Mouse (Mus musculus) kidney, embryonic 14.5 days (tissue): ENCODE measurements around the gene Acer3. TPM values are rescaled to one million over a fixed set of nuclear protein-coding genes. Genes with fewer than 3 reads are reported as not detected.

Experiments used
- ATAC-seq: fragments of 200-750 bp; cut with Nextera tagmentation; 2 replicates; pipeline ENCODE4 v1.8.0; 2017; ENCODE audit warnings: moderate number of reproducible peaks, mild to moderate bottlenecking, moderate TSS enrichment, moderate library complexity; ENCODE audit not compliant: low FRiP score, low TSS enrichment
- H3K27ac ChIP-seq: fragments of 300-500 bp; sonication (generic); 2 replicates; pipeline ENCODE4 v1.5.1; 2014; ENCODE audit warnings: low read depth, mild to moderate bottlenecking, low read length, moderate library complexity, mixed read lengths
- H3K27me3 ChIP-seq: fragments of 300-500 bp; sonication (generic); 2 replicates; pipeline ENCODE4 v1.6.1; 2014; ENCODE audit warnings: mild to moderate bottlenecking, low read length; ENCODE audit not compliant: control insufficient read depth, insufficient read depth
- H3K36me3 ChIP-seq: fragments of 300-500 bp; sonication (generic); 2 replicates; pipeline ENCODE4 v1.6.1; 2014; ENCODE audit warnings: low read length, mixed read lengths; ENCODE audit not compliant: control insufficient read depth, insufficient read depth
- H3K4me1 ChIP-seq: fragments of 300-500 bp; sonication (generic); 2 replicates; pipeline ENCODE4 v1.6.1; 2014; ENCODE audit warnings: low read length, mixed read lengths; ENCODE audit not compliant: control insufficient read depth, insufficient read depth
- H3K4me2 ChIP-seq: fragments of 300-500 bp; sonication (generic); replicated peaks from 2 replicates; pipeline ENCODE4 v1.6.1; 2014; ENCODE audit warnings: low read depth, mild to moderate bottlenecking, low read length
- H3K4me3 ChIP-seq: fragments of 300-500 bp; sonication (generic); 2 replicates; pipeline ENCODE4 v1.5.1; 2014; ENCODE audit warnings: mild to moderate bottlenecking, low read length
- H3K9ac ChIP-seq: fragments of 300-500 bp; sonication (generic); 2 replicates; pipeline ENCODE4 v1.6.1; 2014; ENCODE audit warnings: low read depth, mild to moderate bottlenecking, low read length, moderate library complexity
- H3K9me3 ChIP-seq: fragments of 300-500 bp; sonication (generic); 2 replicates; pipeline ENCODE4 v1.6.1; 2016; ENCODE audit warnings: low read length; ENCODE audit not compliant: control insufficient read depth
- WGBS: fragments of 180-500 bp; shearing (Covaris S2); extraction: QIAGEN DNeasy Blood & Tissue Kit; methylation state at CpG from one replicate; pipeline ENCODE4 v1.1.7; 2014; 5-methylcytosine and 5-hydroxymethylcytosine counted together
- polyA plus RNA-seq: library from polyadenylated mRNA; unstranded; fragments of >200 nt; fragmentation: Nextera tagmentation; extraction: Ambion mirVana; gene quantifications from 2 replicates; pipeline ENCODE4 v1.2.1, GENCODE M21; 2014

The Acer3 gene
- polyA plus RNA-seq, 1 experiment from 2014 or later = 25.6 TPM

DNA sequence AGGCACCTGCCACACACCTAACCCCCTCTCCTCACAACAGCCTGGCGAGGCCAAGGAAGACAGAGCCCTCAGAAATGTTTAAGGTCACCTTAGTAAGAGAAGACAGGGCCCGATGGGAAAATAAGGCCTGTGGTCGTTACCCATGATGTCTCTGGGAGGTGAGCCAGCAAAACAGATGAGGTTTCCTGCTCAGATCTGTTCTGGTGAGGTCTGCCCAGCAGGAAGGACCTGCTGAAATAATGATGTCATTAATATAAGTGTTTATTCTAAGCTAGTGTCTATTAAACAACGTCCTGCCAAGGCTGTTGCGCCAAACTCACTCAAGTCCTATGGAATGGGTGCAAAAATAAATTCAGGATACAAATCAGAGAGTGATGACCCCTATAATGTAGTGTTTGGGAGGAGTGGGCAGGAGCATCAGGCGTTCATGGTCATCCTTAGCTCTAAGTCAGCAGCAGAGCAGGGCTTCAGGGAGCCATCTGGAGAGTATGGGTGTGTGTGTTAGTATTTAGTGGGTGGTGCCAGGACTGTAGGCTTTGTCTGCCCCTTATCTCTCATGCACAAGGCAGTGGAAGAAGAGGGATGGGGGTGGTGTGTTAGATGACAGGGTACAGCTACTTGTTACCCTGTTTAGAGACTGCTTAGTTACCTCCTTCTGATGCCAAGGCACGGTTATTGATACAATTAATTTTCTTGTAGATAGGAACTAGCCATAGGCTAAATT lies 8.8 kb upstream of the Acer3 start:
- no peak overlapping the region for H3K27ac ChIP-seq
- H3K4me3 ChIP-seq = no peak overlapping the region
- H3K4me1 ChIP-seq = peaks cover 4% of the 10 kb centered on the region; the same call in 1 of the 2 replicates
- H3K27me3 ChIP-seq = no peaks in the 10 kb centered on the region
- H3K9me3 ChIP-seq = no peaks in the 10 kb centered on the region
- H3K4me2 ChIP-seq = no peak overlapping the region
- H3K9ac ChIP-seq = no peak overlapping the region
- no peaks in the 10 kb centered on the region for H3K36me3 ChIP-seq
- no peak for ATAC-seq
- 82% methylated on average over 7 of the region's 7 CpGs for WGBS

DNA sequence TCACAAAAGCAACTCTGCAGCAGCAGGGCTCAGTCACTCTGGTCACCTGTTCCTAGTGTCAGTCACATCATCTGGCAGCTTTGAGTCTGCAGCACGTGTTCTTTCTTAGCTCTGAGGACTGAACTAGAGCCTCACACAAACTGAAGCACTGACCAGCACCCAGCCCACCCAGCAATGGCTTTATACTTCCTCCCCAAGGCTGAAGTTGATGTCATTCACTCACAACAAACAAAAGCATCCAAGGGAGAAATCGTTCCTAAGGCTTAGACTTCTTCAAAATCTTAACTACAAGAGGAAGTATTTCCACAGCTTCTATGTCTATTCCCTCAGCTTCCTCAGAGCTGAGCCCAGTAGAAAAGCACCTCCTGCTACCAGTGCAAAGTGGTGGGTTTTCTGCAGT lies 7.3 kb upstream of the Acer3 start:
- no peak overlapping the region for H3K9ac ChIP-seq
- no peaks in the 10 kb centered on the region for H3K9me3 ChIP-seq
- H3K27me3 ChIP-seq = no peaks in the 10 kb centered on the region
- H3K36me3 ChIP-seq = no peaks in the 10 kb centered on the region
- no peak overlapping the region for H3K27ac ChIP-seq
- H3K4me3 ChIP-seq = no peak overlapping the region
- no peak for ATAC-seq
- H3K4me2 ChIP-seq = no peak overlapping the region
- 71% methylated on average over 2 of the region's 2 CpGs for WGBS
- peaks cover 7% of the 10 kb centered on the region; the same call in 1 of the 2 replicates for H3K4me1 ChIP-seq

DNA sequence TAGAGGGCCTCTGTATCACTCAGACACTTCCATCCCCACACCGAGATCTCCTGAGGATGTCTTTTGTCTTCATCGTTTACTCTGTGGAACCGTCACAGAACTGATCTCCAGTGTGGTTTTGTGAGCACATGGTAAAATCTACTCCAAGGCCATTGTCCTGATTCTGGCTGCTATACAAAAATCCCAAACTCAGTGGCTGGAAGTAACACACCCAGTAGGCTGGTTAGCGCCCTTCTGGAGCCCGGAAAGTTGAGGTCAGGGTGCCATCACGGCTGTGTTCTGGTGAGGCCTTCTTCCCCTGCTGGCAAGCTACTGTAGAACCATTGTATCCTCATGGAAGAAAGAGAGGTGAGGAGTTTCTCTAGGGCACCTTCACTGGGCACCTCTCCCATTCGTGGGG lies 5.0 kb upstream of the Acer3 start:
- Histone ChIP-seq H3K9ac (no peak overlapping the region), H3K36me3 (no peaks in the 10 kb centered on the region), H3K9me3 (no peaks in the 10 kb centered on the region), H3K4me3 (no peak overlapping the region), H3K27me3 (no peaks in the 10 kb centered on the region), H3K27ac (no peak overlapping the region), H3K4me2 (no peak overlapping the region), H3K4me1 (0 out of 2 replicates have a peak, but pooled peaks cover 3% of the 10 kb centered on the region)
- 95% methylated on average over 7 of the region's 7 CpGs for WGBS
- no peak for ATAC-seq

DNA sequence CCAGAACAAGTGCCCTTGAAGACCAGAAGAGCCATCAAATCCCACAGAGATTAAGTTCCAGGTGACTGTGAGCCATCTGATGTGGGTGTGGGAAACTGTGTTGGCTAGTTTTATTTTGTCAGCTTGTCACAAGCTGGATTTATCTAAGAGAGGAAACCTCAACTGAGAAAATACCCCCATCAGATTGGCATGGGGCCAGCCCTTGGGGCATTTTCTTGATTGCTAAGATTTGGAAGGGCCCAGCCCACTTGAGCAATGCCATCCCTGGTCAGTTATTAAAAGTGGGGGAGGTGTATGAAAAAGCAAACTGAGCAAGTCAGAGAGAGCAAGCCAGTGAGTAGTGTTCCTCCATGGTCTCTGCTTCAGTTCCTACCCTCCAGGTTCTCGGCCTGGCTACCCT lies 3.2 kb upstream of the Acer3 start:
- 47% methylated on average over 1 of the region's 1 CpGs for WGBS
- H3K36me3 ChIP-seq = no peaks in the 10 kb centered on the region
- no peak for ATAC-seq

DNA sequence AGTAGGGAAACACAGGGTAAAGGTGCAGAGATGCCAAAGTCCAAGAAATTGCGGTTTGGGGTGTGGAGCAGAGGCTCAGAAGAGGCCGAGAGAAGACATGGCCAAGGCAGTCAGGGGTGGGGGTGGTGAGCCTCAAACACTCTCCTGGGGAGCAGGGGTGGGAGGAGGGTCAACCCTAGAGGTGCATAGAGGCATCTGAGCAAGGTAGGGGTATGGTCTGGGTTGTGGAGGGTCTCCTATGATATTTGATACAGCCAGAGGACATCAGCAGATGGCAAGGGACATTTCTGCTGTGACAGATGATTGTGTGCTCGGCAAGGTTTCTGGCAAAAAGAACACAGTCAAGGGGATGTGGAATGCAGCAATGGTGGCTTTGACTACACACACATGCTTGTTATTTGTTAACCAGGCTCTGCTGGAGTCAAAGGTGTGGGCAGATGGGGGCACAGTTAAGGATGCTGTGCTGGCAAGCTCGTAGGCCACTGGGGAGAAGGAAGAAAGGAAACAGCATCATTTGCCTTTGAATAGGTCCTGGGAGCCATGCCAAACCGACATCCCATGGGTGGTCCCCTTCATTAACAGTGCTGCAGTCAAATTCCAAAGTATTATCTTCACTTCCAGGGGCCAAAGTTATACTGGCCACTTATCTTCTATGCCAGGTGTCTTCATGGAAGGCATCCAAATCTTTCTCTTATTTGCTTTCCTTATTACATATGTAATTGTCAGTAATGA lies 2.4 kb upstream of the Acer3 start:
- Histone ChIP-seq H3K27ac (no peak overlapping the region), H3K4me2 (no peak overlapping the region), H3K9ac (no peak overlapping the region), H3K4me1 (0 out of 2 replicates have a peak, but pooled peaks cover 3% of the 10 kb centered on the region), H3K27me3 (no peaks in the 10 kb centered on the region), H3K9me3 (no peaks in the 10 kb centered on the region), H3K4me3 (no peak overlapping the region), H3K36me3 (no peaks in the 10 kb centered on the region)
- WGBS = 36% methylated on average over 5 of the region's 5 CpGs
- ATAC-seq = no peak

More for the DNA sequence above, 3.2 kb upstream of the Acer3 start:
- Histone ChIP-seq H3K4me2 (no peak overlapping the region), H3K4me1 (0 out of 2 replicates have a peak, but pooled peaks cover 3% of the 10 kb centered on the region), H3K9ac (no peak overlapping the region), H3K27me3 (no peaks in the 10 kb centered on the region), H3K27ac (no peak overlapping the region), H3K4me3 (no peak overlapping the region), H3K9me3 (no peaks in the 10 kb centered on the region)

DNA sequence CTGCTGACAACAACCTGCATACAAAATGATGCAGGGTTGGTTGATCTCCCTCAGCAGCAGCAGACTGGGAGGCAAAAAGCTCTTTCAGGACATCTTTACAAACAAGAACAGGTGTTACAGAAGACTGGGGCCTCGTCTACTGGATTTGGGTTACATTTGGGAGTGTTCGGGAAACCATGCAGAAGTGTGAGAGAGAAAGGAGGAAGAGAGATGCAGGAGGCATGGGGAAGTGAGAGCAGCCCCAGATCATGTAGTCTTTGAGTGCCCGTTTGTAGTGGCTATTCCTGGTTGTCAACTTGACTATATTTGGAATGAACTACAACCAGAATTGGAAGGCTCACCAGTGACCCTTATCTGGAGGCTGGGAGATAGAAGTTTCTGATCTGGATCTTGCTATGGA lies 1.4 kb upstream of the Acer3 start:
- Histone ChIP-seq H3K27ac (no peak overlapping the region), H3K9me3 (no peaks in the 10 kb centered on the region), H3K36me3 (no peaks in the 10 kb centered on the region), H3K4me1 (0 out of 2 replicates have a peak, but pooled peaks cover 3% of the 10 kb centered on the region), H3K4me2 (no peak overlapping the region), H3K4me3 (no peak overlapping the region), H3K27me3 (no peaks in the 10 kb centered on the region), H3K9ac (no peak overlapping the region)
- no peak for ATAC-seq
- WGBS = 71% methylated on average over 3 of the region's 3 CpGs

DNA sequence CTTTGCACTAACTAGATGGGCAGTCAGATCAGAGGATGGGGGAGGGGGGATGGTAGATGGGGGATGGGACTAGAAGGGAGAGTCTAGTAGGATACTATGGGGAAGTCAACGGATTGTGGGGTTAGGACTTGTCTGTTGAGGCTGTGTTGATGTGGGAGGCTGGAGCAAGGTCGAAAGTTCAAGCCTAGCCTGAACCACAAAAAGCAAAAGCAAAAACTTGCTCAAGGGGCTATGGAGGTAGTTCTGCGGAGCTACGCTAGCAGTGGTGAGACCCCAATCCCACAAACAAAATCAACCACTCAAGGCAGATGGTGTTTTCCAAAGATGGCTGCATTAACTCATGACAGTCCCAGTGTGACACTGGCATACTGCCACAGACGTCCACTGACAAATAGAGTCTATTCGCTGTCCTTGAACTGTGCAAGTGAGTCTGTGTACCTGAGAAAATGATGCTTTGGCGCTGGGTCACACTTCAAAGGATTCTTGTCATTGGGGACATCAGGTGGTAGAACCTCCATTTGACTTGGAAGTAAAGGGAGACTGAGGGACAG lies 927 bp downstream of the Acer3 start:
- Histone ChIP-seq H3K4me1 (0 out of 2 replicates have a peak, but pooled peaks cover 3% of the 10 kb centered on the region), H3K36me3 (no peaks in the 10 kb centered on the region), H3K4me3 (no peak overlapping the region), H3K27ac (no peak overlapping the region), H3K9ac (no peak overlapping the region), H3K4me2 (no peak overlapping the region), H3K27me3 (no peaks in the 10 kb centered on the region), H3K9me3 (no peaks in the 10 kb centered on the region)
- 87% methylated on average over 7 of the region's 7 CpGs for WGBS
- no peak for ATAC-seq

DNA sequence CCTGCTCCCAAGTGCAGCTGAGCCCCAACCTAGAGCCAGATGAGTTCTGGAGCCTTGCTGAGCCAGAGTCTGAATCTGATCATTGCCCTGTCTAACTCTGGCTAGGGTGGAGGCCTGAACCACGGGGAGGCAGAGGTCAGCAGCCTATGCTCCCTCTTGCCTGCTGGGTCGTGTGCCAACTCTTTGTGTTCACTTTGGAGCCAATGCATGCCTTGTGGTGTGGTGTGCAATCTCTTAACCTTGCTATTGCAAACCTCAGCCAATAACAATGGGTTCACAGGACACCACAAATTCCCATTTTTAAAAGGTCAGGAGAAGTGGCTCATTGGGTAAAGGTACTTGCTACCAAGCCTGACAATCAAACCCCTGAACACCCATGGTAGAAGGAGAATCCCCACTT lies 4.4 kb downstream of the Acer3 start:
- no peak overlapping the region for H3K4me2 ChIP-seq
- no peak for ATAC-seq
- no peak overlapping the region for H3K4me3 ChIP-seq
- H3K4me1 ChIP-seq = no peaks in the 10 kb centered on the region
- no peaks in the 10 kb centered on the region for H3K36me3 ChIP-seq
- no peaks in the 10 kb centered on the region for H3K9me3 ChIP-seq
- WGBS = 56% methylated on average over 2 of the region's 2 CpGs
- H3K9ac ChIP-seq = no peak overlapping the region
- H3K27ac ChIP-seq = no peak overlapping the region
- H3K27me3 ChIP-seq = no peaks in the 10 kb centered on the region

DNA sequence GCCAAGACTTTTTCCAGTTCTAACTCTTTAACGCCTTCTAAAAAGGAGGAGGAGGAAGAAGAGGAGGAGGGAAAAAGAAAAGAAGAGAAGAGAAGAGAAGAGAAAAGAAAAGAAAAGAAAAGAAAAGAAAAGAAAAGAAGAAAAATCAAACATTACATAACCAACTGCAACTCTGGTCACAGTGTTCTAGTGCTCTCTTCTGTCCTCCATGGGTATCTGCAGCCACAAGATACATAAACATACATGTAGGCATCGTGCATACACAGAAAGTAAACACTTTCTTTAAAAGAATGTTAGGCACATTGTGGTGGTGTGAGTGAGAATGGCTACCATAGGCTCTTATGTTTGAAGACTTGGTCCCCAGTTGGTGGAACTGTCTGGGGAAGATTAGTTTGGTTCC lies 5.9 kb downstream of the Acer3 start:
- Histone ChIP-seq H3K4me1 (no peaks in the 10 kb centered on the region), H3K9ac (no peak overlapping the region), H3K36me3 (no peaks in the 10 kb centered on the region), H3K27me3 (no peaks in the 10 kb centered on the region), H3K4me2 (no peak overlapping the region), H3K9me3 (no peaks in the 10 kb centered on the region), H3K27ac (no peak overlapping the region), H3K4me3 (no peak overlapping the region)
- 79% methylated on average over 2 of the region's 2 CpGs for WGBS
- no peak for ATAC-seq
